Mouse (Mus musculus) liver, embryonic 12.5 days (tissue): ENCODE results near the gene B230118H07Rik. TPM values are rescaled to one million over a fixed set of nuclear protein-coding genes. Genes with fewer than 3 reads are reported as not detected.

Experiments used
- ATAC-seq: fragments of 200-750 bp; cut with Nextera tagmentation; 2 replicates; pipeline ENCODE4 v1.8.0; 2017; ENCODE audit warnings: moderate number of reproducible peaks, mild to moderate bottlenecking, moderate library complexity
- H3K27ac ChIP-seq: fragments of 300-500 bp; sonication (generic); 2 replicates; pipeline ENCODE4 v1.5.1; 2016; ENCODE audit warnings: mild to moderate bottlenecking
- H3K27me3 ChIP-seq: fragments of 300-500 bp; sonication (generic); replicated peaks from 2 replicates; pipeline ENCODE4 v1.6.1; 2016; ENCODE audit warnings: mild to moderate bottlenecking, moderate library complexity
- H3K36me3 ChIP-seq: fragments of 300-500 bp; sonication (generic); 2 replicates; pipeline ENCODE4 v1.6.1; 2016; ENCODE audit warnings: mild to moderate bottlenecking, moderate library complexity
- H3K4me1 ChIP-seq: fragments of 300-500 bp; sonication (generic); 2 replicates; pipeline ENCODE4 v1.6.1; 2016
- H3K4me2 ChIP-seq: fragments of 300-500 bp; sonication (generic); 2 replicates; pipeline ENCODE4 v1.6.1; 2016; ENCODE audit warnings: mild to moderate bottlenecking, moderate library complexity
- H3K4me3 ChIP-seq: fragments of 300-500 bp; sonication (generic); 2 replicates; pipeline ENCODE4 v1.5.1; 2016; ENCODE audit warnings: mild to moderate bottlenecking, moderate library complexity
- H3K9ac ChIP-seq: fragments of 300-500 bp; sonication (generic); 2 replicates; pipeline ENCODE4 v1.6.1; 2016; ENCODE audit warnings: mild to moderate bottlenecking, moderate library complexity
- H3K9me3 ChIP-seq: fragments of 300-500 bp; sonication (generic); replicated peaks from 2 replicates; pipeline ENCODE4 v1.6.1; 2016; ENCODE audit warnings: mild to moderate bottlenecking, moderate library complexity
- WGBS: fragments of 180-500 bp; shearing (Covaris S2); methylation state at CpG from one replicate; pipeline ENCODE4 v1.1.7; 2016; ENCODE audit not compliant: insufficient replicate concordance; 5-methylcytosine and 5-hydroxymethylcytosine counted together
- polyA plus RNA-seq: library from polyadenylated mRNA; unstranded; fragments of >200 nt; fragmentation: Nextera tagmentation; extraction: Ambion mirVana; gene quantifications from 2 replicates; pipeline ENCODE4 v1.2.1, GENCODE M21; 2016

B230118H07Rik gene
- polyA plus RNA-seq, 1 experiment from 2014 or later, result 21.8 TPM

DNA sequence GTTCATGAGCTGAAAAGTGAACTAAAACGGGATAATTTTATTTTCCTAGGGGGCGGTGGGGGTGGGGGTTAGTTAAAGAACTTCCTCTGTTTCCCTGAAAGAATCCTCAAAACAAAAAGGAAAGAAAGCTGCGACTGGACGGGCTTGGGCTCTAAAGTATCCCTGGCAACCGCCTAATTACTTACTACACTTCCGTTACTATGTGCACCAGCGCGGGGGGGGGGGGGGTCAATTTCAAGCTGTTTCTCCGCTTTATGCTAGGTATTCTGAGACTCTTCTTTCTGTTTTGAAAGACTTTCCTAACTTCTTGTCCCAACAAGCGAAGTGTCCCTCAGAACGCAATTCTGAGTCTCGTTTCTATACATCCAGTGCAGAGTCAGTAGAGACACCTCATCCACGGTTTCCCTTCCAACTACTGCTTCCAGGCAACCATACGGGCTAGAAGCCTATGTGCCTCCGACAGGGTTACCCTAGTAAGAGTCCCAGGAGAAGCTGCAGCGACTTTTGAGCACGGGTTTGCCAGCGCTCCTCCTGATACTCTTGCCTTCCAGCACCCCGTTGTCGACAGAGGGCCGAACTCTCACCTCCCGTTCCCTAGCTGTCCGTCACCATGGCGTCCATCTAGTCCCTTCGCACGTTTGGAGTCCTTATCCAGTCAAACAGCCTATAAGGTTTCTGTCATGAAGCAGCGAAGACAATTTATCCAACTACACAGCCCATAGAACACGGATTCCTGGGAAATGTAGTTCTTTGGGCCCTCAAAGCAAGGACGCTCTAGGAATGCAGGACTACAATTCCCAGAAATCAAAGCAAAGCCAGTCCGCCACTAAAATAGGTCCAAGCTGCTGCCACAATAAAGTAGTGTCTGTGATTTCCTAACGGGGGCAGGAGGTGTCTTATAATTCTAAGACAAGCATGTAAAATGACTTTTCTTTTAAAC, 20.8 kb downstream of the B230118H07Rik start:
- Histone ChIP-seq H3K9ac (peak overlapping the region; percentile 68), H3K4me2 (peak overlapping the region; percentile 76), H3K27me3 (no peaks in the 10 kb centered on the region), H3K4me1 (peaks cover 5% of the 10 kb centered on the region; the same call in 1 of the 2 replicates), H3K27ac (peak overlapping the region; percentile 58; the same call in 1 of the 2 replicates), H3K4me3 (peak overlapping the region; percentile 67), H3K9me3 (no peaks in the 10 kb centered on the region), H3K36me3 (no peaks in the 10 kb centered on the region)
- ATAC-seq, result peak; percentile 98
- WGBS, result 3% methylated on average over 31 of the region's 31 CpGs

DNA sequence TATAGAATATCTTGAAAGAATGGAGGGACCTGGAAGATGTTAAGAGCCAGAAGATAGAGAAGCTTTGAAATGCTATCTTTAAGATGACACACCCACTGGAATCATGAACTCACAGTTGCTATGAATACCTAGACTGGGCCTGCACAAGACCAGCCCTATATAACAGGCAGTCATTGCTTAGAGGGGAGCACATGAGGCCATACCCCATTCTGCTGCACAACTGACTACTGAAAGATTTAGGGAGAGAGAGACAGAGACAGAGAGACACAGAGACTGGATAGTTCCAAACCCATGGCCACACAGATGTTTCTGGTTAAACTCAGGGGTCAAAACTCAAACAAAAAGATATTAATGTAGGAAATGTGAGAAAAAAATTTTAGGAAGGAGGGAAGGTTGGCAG, 22.1 kb downstream of the B230118H07Rik start:
- Histone ChIP-seq H3K9ac (no peak overlapping the region), H3K9me3 (no peaks in the 10 kb centered on the region)
- ATAC-seq, result no peak

DNA sequence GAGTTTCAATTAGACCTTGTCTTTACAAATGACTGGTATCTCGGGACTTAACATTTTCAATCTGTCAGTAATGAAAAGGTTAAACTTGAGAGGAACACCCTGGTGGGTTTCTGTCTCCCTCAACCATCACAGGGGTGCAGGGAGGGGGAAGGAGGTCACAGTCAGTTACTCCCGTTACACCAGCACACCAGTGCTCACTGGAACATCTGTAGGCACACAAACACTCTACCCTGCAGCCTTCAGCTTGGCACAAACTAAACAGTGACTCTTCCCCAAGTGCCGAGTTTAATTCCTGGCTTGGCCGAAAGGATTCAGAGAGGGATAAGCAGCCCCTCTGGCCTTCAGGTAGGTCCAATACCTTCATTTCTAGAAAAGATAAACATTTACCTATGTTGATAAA, 24.8 kb downstream of the B230118H07Rik start, which contains the start of gene Rag2:
TSS of gene Rag2 (plus strand) at position 193 of the 400 bp plus-strand sequence.
- no peak within 1 kb of the TSS for H3K9ac ChIP-seq
- WGBS, result 50% methylated on average over 4 of the region's 4 CpGs
- H3K9me3 ChIP-seq, result no peaks in the 10 kb centered on the region
- H3K27me3 ChIP-seq, result no peaks in the 10 kb centered on the region
- no peak within 1 kb of the TSS for H3K4me3 ChIP-seq
- peaks cover 5% of the 10 kb centered on the region; the same call in 1 of the 2 replicates for H3K4me1 ChIP-seq
- H3K4me2 ChIP-seq, result no peak within 1 kb of the TSS
- ATAC-seq, result no peak
- H3K36me3 ChIP-seq, result no peaks in the 10 kb centered on the region
- H3K27ac ChIP-seq, result no peak within 1 kb of the TSS

More for the DNA sequence above, 22.1 kb downstream of the B230118H07Rik start:
- Histone ChIP-seq H3K4me2 (no peak overlapping the region), H3K27me3 (no peaks in the 10 kb centered on the region), H3K27ac (no peak overlapping the region), H3K4me1 (peaks cover 5% of the 10 kb centered on the region; the same call in 1 of the 2 replicates), H3K4me3 (no peak overlapping the region), H3K36me3 (no peaks in the 10 kb centered on the region)

DNA sequence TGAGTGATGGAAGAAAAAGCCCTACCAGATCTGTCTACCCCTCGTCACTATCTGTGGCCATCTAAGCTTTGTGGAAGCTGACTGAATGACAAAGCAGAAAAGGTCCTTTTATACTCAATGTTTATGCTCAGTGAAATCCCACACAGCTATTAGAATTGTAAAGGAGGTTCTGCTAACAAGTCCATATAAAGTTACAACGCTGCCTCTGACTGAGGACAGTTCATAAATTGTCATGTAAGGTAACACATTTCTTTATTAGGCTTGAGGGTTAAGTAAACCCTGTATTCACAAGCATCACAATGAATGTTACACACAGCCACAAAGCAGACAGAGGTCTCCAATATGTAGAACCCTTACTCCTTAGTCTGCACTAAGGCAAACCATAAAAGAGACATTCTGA, 25.3 kb downstream of the B230118H07Rik start:
- WGBS, result 36% methylated on average over 2 of the region's 2 CpGs
- no peak overlapping the region for H3K27ac ChIP-seq

DNA sequence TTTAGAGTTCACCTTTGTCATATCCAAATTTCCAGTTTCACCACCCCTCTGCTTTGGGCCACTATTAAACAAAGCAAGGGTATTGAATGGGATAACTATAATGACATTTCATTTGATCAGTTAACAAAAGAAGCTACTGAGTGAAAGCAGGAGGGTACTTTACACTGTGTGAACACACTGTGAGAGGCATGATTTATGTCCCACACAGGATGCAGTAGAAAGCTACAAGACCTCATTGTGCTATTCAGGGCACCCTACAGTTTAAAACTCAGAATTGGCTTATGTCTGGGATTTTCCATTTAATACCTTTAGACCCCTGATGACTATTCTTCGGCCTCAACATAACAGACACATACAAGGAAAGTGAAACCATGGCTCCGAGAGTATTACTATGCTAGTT, 26.3 kb downstream of the B230118H07Rik start:
- Histone ChIP-seq H3K4me2 (no peak overlapping the region), H3K9ac (no peak overlapping the region)

More for the DNA sequence above, 25.3 kb downstream of the B230118H07Rik start:
- H3K9ac ChIP-seq, result no peak overlapping the region
- peaks cover 5% of the 10 kb centered on the region; the same call in 1 of the 2 replicates for H3K4me1 ChIP-seq
- no peaks in the 10 kb centered on the region for H3K9me3 ChIP-seq
- no peaks in the 10 kb centered on the region for H3K36me3 ChIP-seq
- ATAC-seq, result no peak
- no peak overlapping the region for H3K4me2 ChIP-seq
- H3K27me3 ChIP-seq, result no peaks in the 10 kb centered on the region
- H3K4me3 ChIP-seq, result no peak overlapping the region

DNA sequence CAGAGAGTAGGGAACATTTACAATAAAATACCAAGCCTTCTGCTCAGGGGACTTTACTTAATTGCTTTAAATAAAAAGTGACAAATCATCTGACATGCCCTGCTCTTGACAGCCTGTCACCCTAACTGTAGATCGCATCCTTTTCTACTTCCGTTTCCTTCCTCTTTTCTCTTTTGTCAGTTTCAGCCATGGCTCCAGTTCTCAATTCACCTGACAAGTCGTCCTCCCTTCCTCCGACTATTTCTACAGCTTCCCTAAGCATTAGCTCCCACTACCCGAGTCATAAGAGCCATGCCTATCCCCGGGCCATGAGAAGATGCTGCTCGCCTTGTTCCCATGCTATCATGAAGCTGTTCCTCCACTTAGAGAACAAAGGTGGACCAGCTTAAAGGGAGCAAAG, 27.7 kb downstream of the B230118H07Rik start:
- H3K27ac ChIP-seq, result no peak overlapping the region
- no peaks in the 10 kb centered on the region for H3K9me3 ChIP-seq
- no peak overlapping the region for H3K4me3 ChIP-seq
- no peaks in the 10 kb centered on the region for H3K4me1 ChIP-seq
- no peaks in the 10 kb centered on the region for H3K27me3 ChIP-seq
- H3K9ac ChIP-seq, result no peak overlapping the region
- no peak for ATAC-seq
- 25% methylated on average over 7 of the region's 7 CpGs for WGBS
- H3K36me3 ChIP-seq, result no peaks in the 10 kb centered on the region
- no peak overlapping the region for H3K4me2 ChIP-seq

More for the DNA sequence above, 26.3 kb downstream of the B230118H07Rik start:
- H3K36me3 ChIP-seq, result no peaks in the 10 kb centered on the region
- ATAC-seq, result no peak
- H3K4me3 ChIP-seq, result no peak overlapping the region
- H3K4me1 ChIP-seq, result peaks cover 5% of the 10 kb centered on the region; the same call in 1 of the 2 replicates
- no peak overlapping the region for H3K27ac ChIP-seq
- WGBS, result 64% methylated on average over 2 of the region's 2 CpGs
- H3K27me3 ChIP-seq, result no peaks in the 10 kb centered on the region
- H3K9me3 ChIP-seq, result no peaks in the 10 kb centered on the region

DNA sequence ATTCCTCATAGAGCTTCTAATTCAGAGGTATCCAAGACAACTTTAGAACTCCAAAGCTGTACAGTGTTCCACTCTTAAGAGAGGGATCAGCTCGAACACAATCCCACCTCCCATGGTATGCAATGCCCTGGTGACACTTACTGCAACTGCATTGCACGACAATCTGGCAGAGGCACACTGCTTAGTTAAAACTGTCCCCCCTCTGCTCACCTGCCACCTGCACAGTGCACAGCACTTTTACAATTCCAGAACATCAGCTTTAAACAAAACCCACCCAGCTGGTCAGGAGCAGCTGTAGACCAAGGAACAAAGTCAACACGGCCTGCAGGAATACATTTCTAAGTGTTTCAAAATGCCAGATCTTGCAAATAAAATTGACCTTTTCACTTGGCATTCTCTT, 28.4 kb downstream of the B230118H07Rik start:
- H3K9ac ChIP-seq, result no peak overlapping the region
- H3K36me3 ChIP-seq, result no peaks in the 10 kb centered on the region
- ATAC-seq, result no peak
- H3K4me1 ChIP-seq, result no peaks in the 10 kb centered on the region
- no peaks in the 10 kb centered on the region for H3K9me3 ChIP-seq
- H3K27me3 ChIP-seq, result no peaks in the 10 kb centered on the region
- WGBS, result 55% methylated on average over 3 of the region's 3 CpGs
- no peak overlapping the region for H3K27ac ChIP-seq
- H3K4me3 ChIP-seq, result no peak overlapping the region
- H3K4me2 ChIP-seq, result no peak overlapping the region

DNA sequence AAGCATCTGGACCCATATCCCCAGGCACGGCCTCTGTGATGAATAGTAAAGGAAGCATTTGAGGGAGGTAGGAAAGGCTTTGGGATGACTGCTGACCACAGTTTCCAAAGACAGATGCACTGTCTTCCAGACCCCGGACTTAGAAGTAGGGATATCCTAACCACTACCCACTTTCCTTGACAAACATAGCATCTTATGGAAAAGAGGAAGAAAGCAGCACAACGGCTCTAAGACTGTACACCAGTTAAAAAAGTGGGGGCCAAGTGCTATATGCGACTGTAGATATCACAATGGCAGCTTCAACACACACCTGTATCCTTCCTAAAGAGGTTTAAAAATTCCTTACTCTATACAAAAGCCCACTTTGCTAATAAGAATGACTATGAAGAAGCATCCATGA, 31.0 kb downstream of the B230118H07Rik start:
- no peak overlapping the region for H3K27ac ChIP-seq
- no peaks in the 10 kb centered on the region for H3K36me3 ChIP-seq
- H3K4me2 ChIP-seq, result no peak overlapping the region
- H3K9ac ChIP-seq, result no peak overlapping the region
- no peak for ATAC-seq
- no peaks in the 10 kb centered on the region for H3K27me3 ChIP-seq
- H3K9me3 ChIP-seq, result no peaks in the 10 kb centered on the region
- no peaks in the 10 kb centered on the region for H3K4me1 ChIP-seq
- no peak overlapping the region for H3K4me3 ChIP-seq
- 42% methylated on average over 4 of the region's 4 CpGs for WGBS

DNA sequence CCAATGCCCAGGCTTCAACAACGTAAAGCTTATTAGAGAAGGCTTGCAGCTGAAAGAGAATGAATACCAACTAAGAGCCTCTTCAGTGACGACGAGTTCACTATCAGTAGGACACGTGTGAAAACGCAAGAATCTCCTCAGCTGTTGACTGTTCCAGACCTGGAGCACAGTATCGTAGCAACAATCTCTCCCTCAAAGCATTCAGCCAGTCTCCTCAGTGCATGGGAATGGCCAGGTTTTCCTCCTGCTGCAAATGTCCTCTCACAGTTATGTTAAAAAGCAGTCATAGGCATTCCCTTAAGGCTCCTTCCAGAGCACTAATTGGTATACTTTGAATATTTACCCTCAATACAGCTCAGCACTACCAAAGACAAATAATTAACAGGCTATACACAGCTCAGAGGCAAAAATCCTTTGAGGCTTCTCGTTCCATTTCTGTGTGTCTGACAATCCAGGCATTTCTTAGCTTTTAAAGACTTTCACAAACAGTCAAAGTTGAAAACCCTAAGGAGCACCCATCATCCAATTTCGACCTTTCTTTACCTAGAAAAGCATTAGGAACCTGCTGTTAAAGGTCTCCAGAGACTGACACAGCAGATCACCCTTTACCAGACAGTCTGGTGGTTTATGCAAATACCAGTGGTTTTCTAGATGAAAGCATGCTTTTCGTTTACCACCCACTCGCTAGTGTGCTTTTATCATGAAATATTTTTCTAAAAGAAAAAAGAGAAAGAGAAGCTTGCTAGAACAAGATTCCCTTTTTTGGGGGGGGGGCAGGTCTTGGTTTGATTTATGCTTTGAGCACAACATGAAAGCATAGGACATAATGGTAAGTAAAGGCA, 33.6 kb downstream of the B230118H07Rik start:
- Histone ChIP-seq H3K27me3 (no peaks in the 10 kb centered on the region), H3K9me3 (no peaks in the 10 kb centered on the region), H3K4me3 (no peak overlapping the region), H3K27ac (no peak overlapping the region), H3K36me3 (no peaks in the 10 kb centered on the region), H3K4me2 (no peak overlapping the region), H3K4me1 (no peaks in the 10 kb centered on the region), H3K9ac (no peak overlapping the region)
- ATAC-seq, result no peak
- WGBS, result 61% methylated on average over 10 of the region's 10 CpGs

DNA sequence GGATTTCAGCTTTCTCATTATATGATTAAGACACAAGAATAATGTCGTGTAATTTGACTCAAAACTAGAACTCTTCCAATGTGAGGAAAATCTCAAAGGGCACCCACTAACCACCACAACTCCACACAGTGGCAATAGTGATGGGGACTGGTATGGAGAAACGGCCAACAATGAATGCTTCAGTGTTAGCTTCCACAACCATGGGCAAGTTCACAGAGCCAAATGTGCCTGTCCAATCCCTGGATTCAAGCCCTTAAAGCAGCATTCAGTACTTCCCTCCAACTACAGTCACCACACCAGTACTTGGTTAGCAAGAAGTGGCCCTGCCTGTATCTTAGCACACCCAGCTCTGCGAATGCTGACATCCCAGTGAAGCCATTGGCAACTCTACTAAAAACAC, 38.5 kb downstream of the B230118H07Rik start:
- Histone ChIP-seq H3K4me2 (no peak overlapping the region), H3K27ac (no peak overlapping the region), H3K9me3 (no peaks in the 10 kb centered on the region), H3K4me1 (no peaks in the 10 kb centered on the region), H3K36me3 (no peaks in the 10 kb centered on the region), H3K27me3 (no peaks in the 10 kb centered on the region), H3K4me3 (no peak overlapping the region), H3K9ac (no peak overlapping the region)
- no peak for ATAC-seq
- WGBS, result 72% methylated on average over 3 of the region's 3 CpGs

DNA sequence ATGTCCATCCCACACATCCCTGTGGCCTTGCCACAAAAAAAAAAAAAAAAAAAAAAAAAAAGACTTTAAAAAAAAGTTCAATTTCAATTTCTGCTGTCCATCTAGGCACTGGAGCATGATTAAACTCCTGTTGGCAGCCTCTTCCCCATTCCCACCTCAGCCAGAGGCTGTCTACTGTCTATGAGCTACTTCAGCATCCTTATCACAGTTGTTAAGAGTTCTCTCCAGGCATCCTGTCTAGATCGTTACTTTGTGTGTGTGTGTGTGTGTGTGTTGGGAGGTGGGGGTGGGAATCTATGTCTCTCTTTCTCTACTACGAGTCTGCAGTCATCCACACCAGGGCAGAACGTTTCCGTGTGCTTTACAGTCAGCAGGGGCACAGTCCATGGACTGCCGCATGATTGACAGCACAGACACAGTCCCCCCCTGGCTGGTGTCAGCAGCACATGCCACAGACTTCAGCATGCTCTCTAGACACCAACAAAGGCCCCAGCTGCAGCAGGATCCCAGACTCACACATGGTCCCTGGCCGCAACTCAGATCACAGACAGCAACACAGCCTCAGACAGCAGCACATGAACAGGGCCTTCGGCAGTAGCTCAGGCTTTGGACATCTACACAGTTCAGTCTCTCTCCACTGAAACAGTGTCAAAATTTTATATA, 41.0 kb downstream of the B230118H07Rik start:
- H3K4me3 ChIP-seq, result no peak overlapping the region
- no peak overlapping the region for H3K27ac ChIP-seq
- no peak overlapping the region for H3K4me2 ChIP-seq
- 61% methylated on average over 7 of the region's 7 CpGs for WGBS
- H3K9me3 ChIP-seq, result no peaks in the 10 kb centered on the region
- H3K27me3 ChIP-seq, result no peaks in the 10 kb centered on the region
- H3K9ac ChIP-seq, result no peak overlapping the region
- no peaks in the 10 kb centered on the region for H3K4me1 ChIP-seq
- no peaks in the 10 kb centered on the region for H3K36me3 ChIP-seq
- ATAC-seq, result no peak
